Mouse (Mus musculus) kidney, embryonic 14.5 days (tissue): ENCODE results near the gene Dvl3. TPM values are rescaled to one million over a fixed set of nuclear protein-coding genes. Genes with fewer than 3 reads are reported as not detected.
"Not testable (repeated sequence)": the region's sequence is repeated elsewhere in the genome, so short reads cannot be mapped to it uniquely, and the experiment has no call there.

ENCODE experiments used
- ATAC-seq: fragments of 200-750 bp; cut with Nextera tagmentation; 2 replicates; pipeline ENCODE4 v1.8.0; 2017; ENCODE audit warnings: moderate number of reproducible peaks, mild to moderate bottlenecking, moderate TSS enrichment, moderate library complexity; ENCODE audit not compliant: low FRiP score, low TSS enrichment
- H3K27ac ChIP-seq: fragments of 300-500 bp; sonication (generic); 2 replicates; pipeline ENCODE4 v1.5.1; 2014; ENCODE audit warnings: low read depth, mild to moderate bottlenecking, low read length, moderate library complexity, mixed read lengths
- H3K27me3 ChIP-seq: fragments of 300-500 bp; sonication (generic); 2 replicates; pipeline ENCODE4 v1.6.1; 2014; ENCODE audit warnings: mild to moderate bottlenecking, low read length; ENCODE audit not compliant: control insufficient read depth, insufficient read depth
- H3K36me3 ChIP-seq: fragments of 300-500 bp; sonication (generic); 2 replicates; pipeline ENCODE4 v1.6.1; 2014; ENCODE audit warnings: low read length, mixed read lengths; ENCODE audit not compliant: control insufficient read depth, insufficient read depth
- H3K4me1 ChIP-seq: fragments of 300-500 bp; sonication (generic); 2 replicates; pipeline ENCODE4 v1.6.1; 2014; ENCODE audit warnings: low read length, mixed read lengths; ENCODE audit not compliant: control insufficient read depth, insufficient read depth
- H3K4me2 ChIP-seq: fragments of 300-500 bp; sonication (generic); replicated peaks from 2 replicates; pipeline ENCODE4 v1.6.1; 2014; ENCODE audit warnings: low read depth, mild to moderate bottlenecking, low read length
- H3K4me3 ChIP-seq: fragments of 300-500 bp; sonication (generic); 2 replicates; pipeline ENCODE4 v1.5.1; 2014; ENCODE audit warnings: mild to moderate bottlenecking, low read length
- H3K9ac ChIP-seq: fragments of 300-500 bp; sonication (generic); 2 replicates; pipeline ENCODE4 v1.6.1; 2014; ENCODE audit warnings: low read depth, mild to moderate bottlenecking, low read length, moderate library complexity
- H3K9me3 ChIP-seq: fragments of 300-500 bp; sonication (generic); 2 replicates; pipeline ENCODE4 v1.6.1; 2016; ENCODE audit warnings: low read length; ENCODE audit not compliant: control insufficient read depth
- WGBS: fragments of 180-500 bp; shearing (Covaris S2); extraction: QIAGEN DNeasy Blood & Tissue Kit; methylation state at CpG from one replicate; pipeline ENCODE4 v1.1.7; 2014; 5-methylcytosine and 5-hydroxymethylcytosine counted together
- polyA plus RNA-seq: library from polyadenylated mRNA; unstranded; fragments of >200 nt; fragmentation: Nextera tagmentation; extraction: Ambion mirVana; gene quantifications from 2 replicates; pipeline ENCODE4 v1.2.1, GENCODE M21; 2014

Gene Dvl3
- polyA plus RNA-seq, 1 experiment from 2014 or later, result 30.5 TPM

DNA sequence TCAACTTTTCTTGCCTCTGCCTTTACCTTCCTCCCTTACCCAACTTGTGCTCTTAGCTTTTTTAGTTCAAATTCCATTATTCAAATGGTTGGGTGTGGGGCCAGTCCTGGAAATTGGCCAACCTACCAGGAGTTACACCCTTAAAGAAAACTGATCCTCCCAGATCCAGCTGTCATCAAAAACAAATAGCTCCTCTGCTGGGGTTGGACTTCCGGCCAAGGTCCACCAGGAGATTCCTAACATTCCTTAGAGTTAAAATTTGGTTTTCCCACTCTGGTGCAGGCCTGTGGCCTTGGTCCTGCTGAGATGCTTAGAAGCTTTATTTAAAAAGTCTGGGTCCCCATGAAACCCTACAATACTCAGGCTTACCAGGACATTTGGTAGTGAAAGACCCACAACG lies 38.3 kb upstream of the Dvl3 start:
- H3K4me1 ChIP-seq, result no peaks in the 10 kb centered on the region
- no peak overlapping the region for H3K4me3 ChIP-seq
- H3K27me3 ChIP-seq, result no peaks in the 10 kb centered on the region
- no peak overlapping the region for H3K27ac ChIP-seq
- no peak overlapping the region for H3K4me2 ChIP-seq
- H3K36me3 ChIP-seq, result no peaks in the 10 kb centered on the region
- H3K9me3 ChIP-seq, result no peaks in the 10 kb centered on the region
- H3K9ac ChIP-seq, result no peak overlapping the region
- ATAC-seq, result no peak
- WGBS, result 45% methylated on average over 2 of the region's 2 CpGs

DNA sequence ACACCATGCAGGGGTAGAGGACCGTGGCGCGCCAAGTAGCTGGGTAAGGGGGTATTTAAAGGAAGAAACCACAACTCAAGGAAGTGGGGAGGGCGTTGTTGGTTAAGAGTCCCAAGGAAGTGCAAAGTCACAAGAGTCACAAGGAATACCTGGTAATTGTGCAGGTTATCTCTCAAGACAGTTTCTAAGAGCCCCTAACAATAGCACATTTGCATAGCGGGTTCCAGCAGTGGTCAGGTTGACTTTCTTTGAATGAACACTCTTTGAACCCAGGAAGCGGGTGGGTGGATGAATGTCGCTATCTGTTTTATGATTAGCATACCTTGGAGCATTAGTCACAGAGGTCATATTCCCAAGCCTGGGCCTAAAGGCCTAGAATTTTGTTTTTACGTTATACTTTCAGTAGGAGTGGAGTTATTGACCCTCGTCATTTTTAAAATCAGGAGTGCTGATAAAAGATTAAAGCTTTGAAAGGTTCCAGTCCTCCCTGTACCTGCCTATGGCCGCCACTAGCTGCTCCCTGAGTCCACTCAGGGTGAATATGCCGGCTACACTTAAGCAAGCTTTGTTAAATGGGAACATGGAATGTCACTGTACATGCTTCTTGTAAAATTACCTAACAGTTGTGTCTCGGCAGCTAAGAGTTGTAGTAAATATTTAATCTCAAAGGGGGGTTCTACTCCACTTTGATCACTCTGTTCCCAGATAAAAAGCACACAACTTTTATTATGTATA lies 37.6 kb upstream of the Dvl3 start:
- not testable (repeated sequence) for ATAC-seq, H3K36me3 ChIP-seq, H3K9ac ChIP-seq, H3K9me3 ChIP-seq, H3K4me2 ChIP-seq, H3K4me3 ChIP-seq, H3K27me3 ChIP-seq, H3K27ac ChIP-seq, H3K4me1 ChIP-seq
- WGBS, result 89% methylated on average over 12 of the region's 12 CpGs

- Histone ChIP-seq H3K27me3 (no peaks in the 10 kb centered on the region), H3K9ac (no peak overlapping the region), H3K9me3 (no peaks in the 10 kb centered on the region), H3K4me2 (no peak overlapping the region), H3K27ac (no peak overlapping the region), H3K36me3 (no peaks in the 10 kb centered on the region), H3K4me3 (no peak overlapping the region), H3K4me1 (no peaks in the 10 kb centered on the region)
- WGBS, result 30% methylated on average over 3 of the region's 3 CpGs
- peak; percentile 44; the same call in 1 of the 2 replicates for ATAC-seq
Observed at GRCm38 (mm10) chr16:20480115-20480514, 36.7 kb upstream of the Dvl3 start.

DNA sequence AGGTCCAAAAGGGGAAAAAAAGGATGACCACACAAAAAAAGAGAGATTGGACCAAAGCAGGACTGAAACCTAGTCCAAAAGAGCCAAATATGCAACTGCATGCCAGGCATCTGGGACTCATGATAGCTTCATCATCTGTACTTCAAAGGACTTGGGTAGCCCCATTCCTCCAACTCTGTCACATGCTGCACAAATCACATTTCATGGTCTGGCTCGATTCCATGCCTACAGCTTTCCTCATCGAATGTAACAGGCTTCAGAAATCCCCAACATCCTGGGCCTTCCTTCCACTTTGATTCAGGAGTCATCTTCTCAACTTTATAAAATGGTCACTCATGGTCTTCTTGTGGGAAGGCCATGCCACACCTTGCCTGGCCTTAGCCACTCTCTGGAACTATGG lies 35.0 kb upstream of the Dvl3 start:
- H3K4me2 ChIP-seq, result no peak overlapping the region
- no peak overlapping the region for H3K27ac ChIP-seq
- no peak overlapping the region for H3K4me3 ChIP-seq
- 79% methylated on average over 2 of the region's 2 CpGs for whole genome bisulfite sequencing
- H3K9ac ChIP-seq, result no peak overlapping the region
- no peaks in the 10 kb centered on the region for H3K9me3 ChIP-seq
- H3K4me1 ChIP-seq, result no peaks in the 10 kb centered on the region
- ATAC-seq, result no peak
- no peaks in the 10 kb centered on the region for H3K27me3 ChIP-seq
- H3K36me3 ChIP-seq, result no peaks in the 10 kb centered on the region

DNA sequence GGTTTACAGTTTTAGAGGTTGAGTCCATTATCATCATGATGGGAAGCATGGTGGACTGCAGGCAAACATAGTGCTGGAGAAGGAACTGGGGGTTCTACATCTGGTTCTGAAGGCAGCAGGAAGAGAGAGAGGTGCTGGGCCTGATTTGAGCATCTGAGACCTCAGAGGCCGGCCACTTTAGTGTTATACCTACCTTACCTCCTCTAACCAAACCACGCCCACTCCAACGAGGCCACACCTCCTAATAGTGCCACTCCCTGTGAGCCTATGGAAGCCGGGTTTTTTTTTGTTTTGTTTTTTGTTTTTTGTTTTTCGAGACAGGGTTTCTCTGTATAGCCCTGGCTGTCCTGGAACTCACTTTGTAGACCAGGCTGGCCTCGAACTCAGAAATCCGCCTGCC lies 33.1 kb upstream of the Dvl3 start:
- not testable (repeated sequence) for H3K4me2 ChIP-seq, ATAC-seq, H3K27me3 ChIP-seq, H3K4me3 ChIP-seq, H3K36me3 ChIP-seq, H3K9ac ChIP-seq, H3K4me1 ChIP-seq, H3K9me3 ChIP-seq, H3K27ac ChIP-seq
- WGBS, result 87% methylated on average over 6 of the region's 7 CpGs

- WGBS, result 47% methylated on average over 4 of the region's 4 CpGs
- H3K4me3 ChIP-seq, result no peak overlapping the region
- H3K4me2 ChIP-seq, result no peak overlapping the region
- no peak overlapping the region for H3K27ac ChIP-seq
- ATAC-seq, result no peak
- H3K9me3 ChIP-seq, result no peaks in the 10 kb centered on the region
- H3K4me1 ChIP-seq, result no peaks in the 10 kb centered on the region
- no peak overlapping the region for H3K9ac ChIP-seq
- no peaks in the 10 kb centered on the region for H3K27me3 ChIP-seq
- no peaks in the 10 kb centered on the region for H3K36me3 ChIP-seq
Observed at GRCm38 (mm10) chr16:20485061-20485460, 31.7 kb upstream of the Dvl3 start.

GRCm38 (mm10) chr16:20486048-20486447 lies 30.7 kb upstream of the Dvl3 start:
- Histone ChIP-seq H3K4me2 (no peak overlapping the region), H3K27me3 (no peaks in the 10 kb centered on the region), H3K9ac (no peak overlapping the region), H3K9me3 (no peaks in the 10 kb centered on the region), H3K4me1 (no peaks in the 10 kb centered on the region), H3K4me3 (no peak overlapping the region), H3K27ac (no peak overlapping the region), H3K36me3 (no peaks in the 10 kb centered on the region)
- ATAC-seq, result no peak
- WGBS, result 51% methylated on average over 3 of the region's 3 CpGs

DNA sequence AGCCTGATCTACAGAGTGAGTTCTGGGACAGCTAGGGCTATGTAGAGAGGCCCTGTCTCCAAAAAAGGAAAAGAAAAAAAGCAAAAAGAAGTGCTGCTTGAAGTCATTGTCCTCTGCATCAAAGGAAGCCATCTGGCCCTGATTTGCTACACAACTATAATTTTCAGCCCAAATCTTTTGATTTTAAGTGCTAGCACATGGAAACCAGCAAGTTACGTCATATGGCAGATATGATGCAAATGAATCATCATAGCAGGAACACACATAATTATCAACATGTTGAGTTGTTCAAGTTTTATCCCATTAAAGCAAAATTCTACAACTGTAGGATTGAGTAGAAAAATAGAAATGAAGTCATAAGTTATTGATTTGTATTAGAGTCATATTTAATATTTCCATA lies 28.6 kb upstream of the Dvl3 start:
- Histone ChIP-seq H3K9me3 (no peaks in the 10 kb centered on the region), H3K9ac (no peak overlapping the region), H3K4me2 (no peak overlapping the region), H3K4me3 (no peak overlapping the region), H3K4me1 (no peaks in the 10 kb centered on the region), H3K27me3 (no peaks in the 10 kb centered on the region), H3K27ac (no peak overlapping the region), H3K36me3 (no peaks in the 10 kb centered on the region)
- WGBS, result 97% methylated on average over 1 of the region's 1 CpGs
- ATAC-seq, result no peak

GRCm38 (mm10) chr16:20488751-20489150 lies 28.0 kb upstream of the Dvl3 start:
- H3K9ac ChIP-seq, H3K36me3 ChIP-seq, H3K27ac ChIP-seq, ATAC-seq, H3K4me2 ChIP-seq, H3K4me1 ChIP-seq, H3K4me3 ChIP-seq, H3K9me3 ChIP-seq, H3K27me3 ChIP-seq: not testable (repeated sequence)
- WGBS, result 86% methylated on average over 8 of the region's 9 CpGs
